Mouse (Mus musculus) midbrain, embryonic 13.5 days (tissue): Measurements from ENCODE around the gene D430019H16Rik. TPM values are rescaled to one million over a fixed set of nuclear protein-coding genes. Genes with fewer than 3 reads are reported as not detected.

Source experiments
- ATAC-seq: fragments of 200-750 bp; cut with Nextera tagmentation; 2 replicates; pipeline ENCODE4 v1.8.0; 2017; ENCODE audit warnings: mild to moderate bottlenecking, moderate TSS enrichment, moderate library complexity
- H3K27ac ChIP-seq: fragments of 300-500 bp; sonication (generic); 2 replicates; pipeline ENCODE4 v1.5.1; 2015; ENCODE audit warnings: inconsistent platforms, mild to moderate bottlenecking, moderate library complexity
- H3K27me3 ChIP-seq: fragments of 300-500 bp; sonication (generic); 2 replicates; pipeline ENCODE4 v1.6.1; 2015; ENCODE audit warnings: mild to moderate bottlenecking, inconsistent platforms
- H3K36me3 ChIP-seq: fragments of 300-500 bp; sonication (generic); 2 replicates; pipeline ENCODE4 v1.6.1; 2015; ENCODE audit warnings: mild to moderate bottlenecking, inconsistent platforms
- H3K4me1 ChIP-seq: fragments of 300-500 bp; sonication (generic); replicated peaks from 2 replicates; pipeline ENCODE4 v1.6.1; 2015; ENCODE audit warnings: inconsistent platforms
- H3K4me2 ChIP-seq: fragments of 300-500 bp; sonication (generic); replicated peaks from 2 replicates; pipeline ENCODE4 v1.6.1; 2015; ENCODE audit warnings: moderate library complexity, mild to moderate bottlenecking, inconsistent platforms
- H3K4me3 ChIP-seq: fragments of 300-500 bp; sonication (generic); replicated peaks from 2 replicates; pipeline ENCODE4 v1.5.1; 2015; ENCODE audit warnings: mild to moderate bottlenecking, inconsistent platforms
- H3K9ac ChIP-seq: fragments of 300-500 bp; sonication (generic); replicated peaks from 2 replicates; pipeline ENCODE4 v1.6.1; 2015; ENCODE audit warnings: mild to moderate bottlenecking, inconsistent platforms
- H3K9me3 ChIP-seq: fragments of 300-500 bp; sonication (generic); 2 replicates; pipeline ENCODE4 v1.6.1; 2016; ENCODE audit warnings: mild to moderate bottlenecking, inconsistent platforms
- WGBS: fragments of 180-500 bp; shearing (Covaris S2); methylation state at CpG from one replicate; pipeline ENCODE4 v1.1.7; 2015; 5-methylcytosine and 5-hydroxymethylcytosine counted together
- polyA plus RNA-seq: library from polyadenylated mRNA; unstranded; fragments of >200 nt; fragmentation: Nextera tagmentation; extraction: Ambion mirVana; gene quantifications from 2 replicates; pipeline ENCODE4 v1.2.1, GENCODE M21; 2015

The D430019H16Rik gene
- polyA plus RNA-seq, 1 experiment from 2014 or later: 13.2 TPM

DNA sequence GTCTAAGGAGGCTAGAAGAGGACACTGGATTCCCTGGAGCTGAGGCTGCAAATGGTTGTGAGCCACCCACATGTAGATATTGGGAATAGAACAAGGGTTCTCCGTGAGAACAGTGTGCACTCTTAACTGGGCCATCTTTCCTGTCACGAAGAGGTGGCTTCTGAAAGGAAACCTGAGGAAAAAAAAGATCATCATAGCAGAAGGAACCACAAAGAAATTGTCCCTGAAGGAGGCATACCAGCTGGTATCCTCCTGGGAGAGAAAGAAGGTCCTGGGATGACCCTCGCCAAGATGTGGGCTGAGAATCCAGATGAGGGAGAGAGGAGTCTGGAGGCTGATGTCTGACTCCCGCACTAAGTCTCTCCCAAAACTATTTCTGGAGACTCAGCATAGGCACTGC lies 4.4 kb upstream of the D430019H16Rik start:
- H3K9ac ChIP-seq: no peak overlapping the region
- no peaks in the 10 kb centered on the region for H3K9me3 ChIP-seq
- H3K36me3 ChIP-seq: no peaks in the 10 kb centered on the region
- H3K4me2 ChIP-seq: no peak overlapping the region
- H3K4me1 ChIP-seq: peaks cover 7% of the 10 kb centered on the region; the same call in 1 of the 2 replicates
- no peak overlapping the region for H3K27ac ChIP-seq
- H3K27me3 ChIP-seq: no peaks in the 10 kb centered on the region
- WGBS: 82% methylated on average over 4 of the region's 4 CpGs
- ATAC-seq: no peak
- H3K4me3 ChIP-seq: no peak overlapping the region

DNA sequence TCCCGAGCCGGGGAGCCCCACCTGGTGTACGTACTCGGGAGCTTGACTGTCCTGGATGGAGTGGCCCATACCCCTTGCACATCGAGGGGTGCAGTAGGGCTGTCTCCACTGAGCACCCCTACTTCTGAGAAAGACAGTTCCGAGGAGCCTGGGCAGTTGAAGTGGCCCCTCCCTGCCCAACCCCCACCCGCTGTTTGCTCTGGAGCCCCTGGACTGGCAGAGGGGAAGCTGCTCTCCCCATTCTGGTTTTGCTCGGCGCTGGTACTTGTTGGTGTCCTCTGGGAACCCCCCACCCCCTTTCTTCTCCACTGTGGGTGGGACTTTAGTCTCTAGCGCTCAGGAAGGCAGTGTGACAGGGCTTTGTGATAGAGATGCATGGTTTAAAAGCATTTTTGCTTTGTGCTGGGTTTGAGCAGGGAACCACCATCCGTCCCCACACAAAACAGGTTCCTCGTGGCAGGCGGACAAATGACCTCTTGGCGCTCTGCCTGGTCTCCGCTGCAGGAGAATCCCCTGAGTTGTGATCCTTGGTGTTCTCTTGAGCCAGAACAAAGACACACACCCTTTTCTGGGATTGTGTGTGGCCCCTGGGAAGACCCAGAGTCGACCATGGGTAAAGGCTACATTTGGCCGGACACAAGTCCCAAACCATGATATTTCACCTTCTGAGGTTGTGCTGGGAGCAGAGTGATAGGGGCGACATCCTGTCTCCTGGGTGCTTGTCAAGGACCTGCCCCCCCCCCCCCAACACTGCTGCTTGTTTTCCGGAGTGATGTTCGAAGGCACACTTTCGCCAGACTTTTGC lies 804 bp downstream of the D430019H16Rik start:
- 3% methylated on average over 21 of the region's 21 CpGs for WGBS
- peak; percentile 73 for ATAC-seq
- no peaks in the 10 kb centered on the region for H3K27me3 ChIP-seq
- peak overlapping the region; percentile 89 for H3K4me3 ChIP-seq
- H3K9ac ChIP-seq: peak overlapping the region; percentile 92
- 0 out of 2 replicates have a peak, but pooled peaks cover 5% of the 10 kb centered on the region for H3K36me3 ChIP-seq
- H3K4me2 ChIP-seq: peak overlapping the region; percentile 79
- H3K9me3 ChIP-seq: no peaks in the 10 kb centered on the region
- peak overlapping the region; percentile 84 for H3K27ac ChIP-seq
- peaks cover 55% of the 10 kb centered on the region for H3K4me1 ChIP-seq

DNA sequence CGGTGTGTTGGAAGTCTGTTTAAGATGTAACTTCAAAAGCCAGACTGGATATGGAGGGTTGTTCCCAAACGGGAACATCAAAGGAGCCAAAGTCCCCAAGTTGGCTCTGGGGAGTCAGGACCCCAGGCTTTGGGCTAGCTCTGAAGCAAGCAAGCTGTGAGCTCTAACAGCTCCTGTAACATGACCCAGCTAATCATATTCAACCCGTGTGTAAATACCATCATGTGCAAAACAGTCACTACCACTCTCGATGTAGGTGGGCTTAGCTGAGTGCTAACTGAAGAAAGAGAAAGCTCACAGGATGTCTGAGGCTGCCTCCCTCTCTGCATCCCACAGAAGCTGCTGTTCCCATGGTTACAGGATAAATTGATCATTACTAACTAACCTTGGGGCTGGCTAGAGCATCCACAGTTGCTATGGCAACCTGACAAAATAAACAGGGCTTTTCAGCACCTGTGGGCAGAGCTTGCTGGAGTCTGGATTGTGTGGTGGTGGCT lies 1.5 kb downstream of the D430019H16Rik start:
- H3K4me3 ChIP-seq: peak overlapping the region; percentile 89
- peaks cover 62% of the 10 kb centered on the region for H3K4me1 ChIP-seq
- no peaks in the 10 kb centered on the region for H3K9me3 ChIP-seq
- ATAC-seq: peak; percentile 41
- H3K4me2 ChIP-seq: peak overlapping the region; percentile 79
- under 1% methylated on average over 4 of the region's 4 CpGs for WGBS
- H3K9ac ChIP-seq: peak overlapping the region; percentile 92
- H3K27me3 ChIP-seq: no peaks in the 10 kb centered on the region
- H3K36me3 ChIP-seq: 0 out of 2 replicates have a peak, but pooled peaks cover 5% of the 10 kb centered on the region
- peak overlapping the region; percentile 84 for H3K27ac ChIP-seq

DNA sequence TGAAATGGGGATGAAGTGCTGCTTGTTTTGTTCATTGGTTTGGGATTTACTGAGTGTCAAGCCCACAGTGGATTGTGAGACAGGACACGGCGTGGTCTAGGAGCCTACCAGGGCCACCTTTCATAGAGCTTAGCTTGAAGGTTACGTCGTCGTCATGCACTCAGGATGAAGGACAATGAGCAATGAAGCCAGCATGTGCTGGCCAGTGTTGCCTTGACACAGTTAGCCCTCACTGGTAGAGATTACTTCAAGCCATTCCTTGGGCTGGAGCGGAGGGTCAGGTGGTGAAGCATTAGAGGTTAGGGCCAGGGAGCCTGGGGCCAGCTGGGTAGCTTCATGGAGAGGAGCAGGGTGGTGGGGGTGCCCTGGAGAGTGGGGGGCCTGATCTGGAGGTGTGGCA lies 5.1 kb downstream of the D430019H16Rik start:
- Histone ChIP-seq H3K4me1 (peaks cover 66% of the 10 kb centered on the region), H3K9me3 (no peaks in the 10 kb centered on the region), H3K36me3 (0 out of 2 replicates have a peak, but pooled peaks cover 10% of the 10 kb centered on the region)

DNA sequence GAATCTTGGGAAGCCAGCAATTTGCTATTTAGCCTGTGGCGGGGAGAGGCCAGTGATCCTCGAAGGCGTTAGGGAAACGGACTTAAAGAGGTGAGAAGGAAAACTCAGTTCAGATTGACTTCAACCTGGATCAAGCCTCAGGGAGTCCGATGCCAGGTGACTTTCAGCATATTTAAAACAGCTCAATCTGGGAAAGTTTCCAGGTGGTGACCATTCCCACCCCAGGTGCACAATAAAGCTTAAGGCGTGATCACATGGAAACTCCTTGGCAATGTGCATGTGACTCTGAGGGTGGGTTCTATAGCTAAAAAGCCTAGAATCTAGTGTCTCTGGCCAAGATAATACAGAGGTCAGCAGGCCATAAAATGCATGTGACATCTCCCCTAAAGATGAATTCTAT lies 7.4 kb downstream of the D430019H16Rik start:
- H3K36me3 ChIP-seq: 0 out of 2 replicates have a peak, but pooled peaks cover 10% of the 10 kb centered on the region
- no peak for ATAC-seq
- H3K27ac ChIP-seq: no peak overlapping the region
- peaks cover 56% of the 10 kb centered on the region for H3K4me1 ChIP-seq
- no peaks in the 10 kb centered on the region for H3K27me3 ChIP-seq
- no peak overlapping the region for H3K9ac ChIP-seq
- no peak overlapping the region for H3K4me3 ChIP-seq
- WGBS: 86% methylated on average over 6 of the region's 6 CpGs
- no peak overlapping the region for H3K4me2 ChIP-seq
- H3K9me3 ChIP-seq: no peaks in the 10 kb centered on the region

More for the DNA sequence above, 5.1 kb downstream of the D430019H16Rik start:
- Histone ChIP-seq H3K4me3 (no peak overlapping the region), H3K9ac (no peak overlapping the region), H3K27ac (no peak overlapping the region), H3K27me3 (no peaks in the 10 kb centered on the region), H3K4me2 (no peak overlapping the region)
- WGBS: 94% methylated on average over 6 of the region's 6 CpGs
- ATAC-seq: no peak

DNA sequence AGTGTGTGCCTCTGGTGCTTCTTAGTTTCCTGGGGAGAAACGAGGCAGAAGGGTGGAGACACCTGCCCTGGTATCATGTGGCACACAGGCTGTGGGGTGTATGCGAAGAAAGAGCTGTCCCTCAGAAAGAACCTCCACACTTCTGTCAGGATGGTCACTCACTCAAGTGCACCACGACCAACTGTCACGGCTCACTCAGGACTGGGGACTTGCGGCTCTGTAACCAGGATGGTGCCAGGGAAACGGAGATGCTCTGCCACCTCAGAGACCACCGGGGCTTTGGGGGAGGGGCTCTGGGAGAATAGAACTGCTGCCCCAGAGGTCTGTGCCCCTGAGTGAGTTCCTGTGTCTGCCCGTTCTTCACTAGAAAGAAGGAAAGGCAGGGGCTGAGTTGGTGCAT lies 15.4 kb downstream of the D430019H16Rik start:
- Histone ChIP-seq H3K4me3 (no peak overlapping the region), H3K27ac (no peak overlapping the region), H3K9ac (no peak overlapping the region), H3K4me2 (no peak overlapping the region), H3K27me3 (no peaks in the 10 kb centered on the region), H3K36me3 (peaks cover 22% of the 10 kb centered on the region), H3K4me1 (peaks cover 50% of the 10 kb centered on the region), H3K9me3 (no peaks in the 10 kb centered on the region)
- no peak for ATAC-seq
- 68% methylated on average over 8 of the region's 8 CpGs for WGBS

DNA sequence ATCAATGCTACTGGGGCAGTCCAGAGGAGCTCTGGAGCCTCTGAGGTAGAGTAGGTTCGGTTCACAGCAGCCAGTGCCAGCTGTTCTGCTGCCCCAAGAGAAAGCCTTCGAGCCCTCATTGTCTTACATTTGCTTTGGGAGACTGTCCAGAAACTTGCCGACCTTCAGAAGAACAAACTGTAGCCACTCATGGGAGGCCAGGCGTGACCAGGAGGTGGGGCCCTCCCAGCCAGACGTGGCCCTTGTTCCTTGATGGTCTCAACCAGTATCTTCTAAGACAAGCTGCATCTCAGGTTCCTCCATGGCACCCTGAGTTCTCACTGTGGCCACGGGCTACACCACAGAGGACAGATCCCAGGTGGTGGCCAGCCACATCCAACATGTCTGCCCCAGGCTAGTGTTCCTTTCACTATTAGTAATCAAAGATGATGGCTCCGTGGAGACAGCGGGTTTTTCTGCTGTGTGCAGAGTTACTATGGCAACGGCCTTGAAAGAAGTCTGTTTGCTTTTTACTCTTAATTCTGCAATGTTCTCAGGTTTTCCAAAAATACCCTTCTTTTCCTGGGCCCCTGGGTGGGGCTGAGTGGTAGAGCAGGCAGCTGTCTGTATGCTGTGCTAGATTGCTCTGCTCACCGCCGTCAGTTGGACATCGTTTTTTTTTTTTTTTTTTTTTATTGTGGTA lies 21.7 kb downstream of the D430019H16Rik start:
- H3K4me1 ChIP-seq: peaks cover 50% of the 10 kb centered on the region
- peaks cover 21% of the 10 kb centered on the region for H3K36me3 ChIP-seq
- 36% methylated on average over 12 of the region's 12 CpGs for WGBS
- H3K4me2 ChIP-seq: no peak overlapping the region
- ATAC-seq: peak; percentile 61
- no peak overlapping the region for H3K4me3 ChIP-seq
- H3K27me3 ChIP-seq: no peaks in the 10 kb centered on the region
- no peak overlapping the region for H3K9ac ChIP-seq
- H3K27ac ChIP-seq: peak overlapping the region; percentile 74
- no peaks in the 10 kb centered on the region for H3K9me3 ChIP-seq

DNA sequence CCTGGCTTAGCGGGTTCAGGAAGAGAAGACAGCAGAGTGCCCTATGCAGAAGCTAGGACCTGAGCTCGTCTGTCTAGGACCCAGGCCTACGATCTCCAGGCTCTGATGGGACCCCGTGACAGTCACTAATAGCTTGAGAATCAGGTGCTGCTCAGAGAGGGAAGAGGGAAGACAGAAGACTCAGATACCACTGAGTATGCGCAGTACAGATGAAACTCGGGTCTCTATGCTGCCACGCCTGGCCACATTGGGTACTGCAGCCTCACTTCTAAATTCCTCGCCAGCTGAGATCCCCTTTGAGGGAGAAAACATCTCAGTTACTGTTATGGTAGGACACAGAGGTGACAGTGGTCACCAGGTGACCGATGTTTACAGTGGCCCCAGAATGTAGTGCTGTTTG lies 22.8 kb downstream of the D430019H16Rik start:
- Histone ChIP-seq H3K4me3 (no peak overlapping the region), H3K4me1 (peaks cover 46% of the 10 kb centered on the region), H3K9ac (no peak overlapping the region), H3K27ac (peak overlapping the region; percentile 74), H3K36me3 (peaks cover 21% of the 10 kb centered on the region), H3K4me2 (no peak overlapping the region; the same call in 1 of the 2 replicates), H3K27me3 (no peaks in the 10 kb centered on the region), H3K9me3 (no peaks in the 10 kb centered on the region)
- 48% methylated on average over 9 of the region's 9 CpGs for WGBS
- ATAC-seq: 0 out of 2 replicates have a peak, but pooled peaks have one; percentile 37

DNA sequence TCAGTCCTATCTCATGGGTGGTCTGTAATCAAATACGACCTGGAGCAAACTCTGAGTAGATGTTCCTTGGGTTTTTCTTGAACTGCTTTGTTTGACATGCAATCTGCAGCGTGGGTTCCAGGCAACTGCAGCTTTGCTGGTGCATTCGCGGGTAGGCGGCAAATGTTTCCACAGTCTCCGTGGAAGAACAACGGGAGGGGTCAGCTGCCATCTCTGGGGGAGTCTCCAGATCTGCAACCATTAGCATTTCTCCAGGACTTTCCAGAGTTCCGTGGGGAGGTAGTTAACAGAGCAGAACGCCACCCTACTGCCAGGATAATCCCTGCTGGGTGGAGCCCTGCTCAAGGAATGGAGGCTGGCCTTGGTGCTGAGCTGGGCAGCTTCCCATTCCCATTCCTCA lies 23.3 kb downstream of the D430019H16Rik start:
- Histone ChIP-seq H3K4me2 (no peak overlapping the region), H3K9ac (no peak overlapping the region), H3K36me3 (peaks cover 21% of the 10 kb centered on the region), H3K27ac (no peak overlapping the region), H3K9me3 (no peaks in the 10 kb centered on the region), H3K27me3 (no peaks in the 10 kb centered on the region), H3K4me3 (no peak overlapping the region), H3K4me1 (peaks cover 41% of the 10 kb centered on the region)
- 64% methylated on average over 9 of the region's 9 CpGs for WGBS
- ATAC-seq: no peak

DNA sequence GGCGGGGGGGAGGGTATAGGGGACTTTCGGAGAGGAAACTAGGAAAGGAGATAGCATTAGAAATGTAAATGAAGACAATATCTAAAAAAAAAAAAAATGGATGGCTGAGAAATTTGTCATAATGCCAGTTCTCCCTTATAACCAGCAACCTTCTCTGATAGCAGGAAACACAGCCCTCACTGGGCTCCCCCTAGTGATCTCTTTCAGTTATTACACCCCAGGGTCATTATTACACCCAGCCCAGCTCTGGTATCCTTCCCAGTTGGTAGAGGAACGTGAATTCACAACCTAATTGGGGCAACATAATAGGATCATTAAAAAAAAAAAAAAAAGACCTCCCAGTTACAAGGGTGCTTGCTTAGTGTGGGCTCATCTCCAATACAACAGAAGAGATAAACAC lies 29.8 kb downstream of the D430019H16Rik start:
- Histone ChIP-seq H3K27ac (no peak overlapping the region), H3K4me1 (peaks cover 15% of the 10 kb centered on the region), H3K9ac (no peak overlapping the region), H3K9me3 (no peaks in the 10 kb centered on the region), H3K4me3 (no peak overlapping the region), H3K27me3 (no peaks in the 10 kb centered on the region), H3K36me3 (peaks cover 15% of the 10 kb centered on the region), H3K4me2 (no peak overlapping the region)
- peak; percentile 67 for ATAC-seq
- 56% methylated on average over 3 of the region's 3 CpGs for WGBS

DNA sequence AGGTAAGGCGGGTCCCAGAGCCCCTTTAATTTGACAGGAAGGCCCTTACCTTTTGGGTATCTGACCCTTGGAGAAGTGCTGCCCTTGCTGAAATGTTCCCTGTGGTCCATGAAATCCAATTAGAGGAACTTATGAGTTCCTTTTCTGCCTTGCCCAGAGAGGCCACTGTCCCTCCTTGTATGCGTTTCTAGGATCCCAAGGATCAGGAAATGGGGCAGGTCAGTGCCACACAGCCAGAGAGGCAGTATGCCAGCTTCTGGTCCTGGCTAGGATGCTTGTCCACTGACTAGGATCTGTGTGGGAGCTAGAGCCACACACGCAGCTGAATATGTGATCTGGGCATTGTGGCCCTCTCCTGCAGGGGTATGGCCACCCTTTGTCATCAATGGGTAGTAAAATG lies 36.6 kb downstream of the D430019H16Rik start:
- Histone ChIP-seq H3K27me3 (no peaks in the 10 kb centered on the region), H3K9me3 (no peaks in the 10 kb centered on the region), H3K4me2 (no peak overlapping the region), H3K36me3 (peaks cover 49% of the 10 kb centered on the region), H3K9ac (no peak overlapping the region), H3K4me1 (no peaks in the 10 kb centered on the region), H3K27ac (no peak overlapping the region), H3K4me3 (no peak overlapping the region)
- WGBS: 79% methylated on average over 3 of the region's 3 CpGs
- ATAC-seq: no peak

DNA sequence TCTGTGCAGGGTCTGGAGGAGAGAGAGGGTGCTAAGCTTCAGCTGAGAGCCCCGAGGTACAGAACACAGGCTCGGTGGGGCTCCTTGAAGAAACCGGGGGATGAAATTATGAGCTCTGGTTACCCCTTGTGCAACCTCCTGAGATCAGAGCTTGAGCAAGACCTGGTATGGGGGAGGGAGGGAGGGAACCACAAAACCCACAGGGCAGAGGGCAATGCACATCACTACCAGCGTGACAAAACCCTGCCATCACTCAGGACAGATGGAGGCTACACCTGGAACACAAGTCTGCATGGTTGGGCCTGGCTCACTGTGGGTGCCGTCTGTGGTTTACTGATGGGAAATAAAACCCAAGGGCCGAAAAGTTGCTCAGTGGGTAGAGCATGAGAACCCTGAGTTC lies 37.1 kb downstream of the D430019H16Rik start:
- Histone ChIP-seq H3K4me2 (no peak overlapping the region), H3K9ac (no peak overlapping the region), H3K27me3 (no peaks in the 10 kb centered on the region), H3K27ac (no peak overlapping the region), H3K9me3 (no peaks in the 10 kb centered on the region), H3K4me3 (no peak overlapping the region), H3K4me1 (no peaks in the 10 kb centered on the region), H3K36me3 (peaks cover 49% of the 10 kb centered on the region)
- whole genome bisulfite sequencing: 85% methylated on average over 6 of the region's 6 CpGs
- ATAC-seq: no peak
